Comparison of ENCODE assay signal across 8 mouse cellular contexts in genomic region chr4:105158169-105158555, GRCm38 (mm10). TPM values are rescaled to one million over a fixed set of nuclear protein-coding genes. Genes with fewer than 3 reads are reported as not detected.
A peak's percentile ranks its signal among the peaks of the same experiment; 100 is the strongest.
DNase-seq lines count a peak whose midpoint lies in the region; ATAC-seq and TF ChIP-seq lines count a peak whose summit lies in the region.

No protein-coding gene starts in this region.

- H3K4me3 ChIP-seq in gastrocnemius, adult 2 months: peak overlapping the region; percentile 99
- peak overlapping the region; percentile 75 for H3K4me3 ChIP-seq in hindbrain, embryonic 15.5 days

- H3K4me1 ChIP-seq in hindbrain, embryonic 15.5 days (replicated peaks): peaks cover 20% of the 10 kb centered on the region

- intact Hi-C loops in gastrocnemius, adult 2 months (cut with DNase I): loop anchor here (5.0 to 10.0 kb wide), 5 partner anchors 44 to 937 kb away; no protein-coding TSS in a partner anchor
- intact Hi-C loops in left cerebral cortex, postnatal 10 days (cut with DNase I): loop anchor here (5.0 to 10.0 kb wide), 5 partner anchors 44 to 989 kb away; no protein-coding TSS in a partner anchor

- H3K27ac ChIP-seq in gastrocnemius, adult 2 months: peak overlapping the region; percentile 95
- peak overlapping the region; percentile 84 for H3K27ac ChIP-seq in hindbrain, embryonic 15.5 days (replicated peaks)

- H3K9me3 ChIP-seq in hindbrain, embryonic 15.5 days: no peaks in the 10 kb centered on the region

- POLR2A ChIA-PET in Patski (lab: Charles Lee): interaction anchor here (0.6 to 1.2 kb wide), 6 partner anchors 32 to 625 kb away, joined by 3 to 4 read pairs (median 3); no protein-coding TSS in a partner anchor

- H3K9ac ChIP-seq in hindbrain, embryonic 15.5 days: peak overlapping the region; percentile 72

- CTCF ChIA-PET in Patski (lab: Charles Lee): interaction anchor here (0.8 to 1.4 kb wide), 6 partner anchors 23 to 938 kb away, joined by 3 read pairs; no protein-coding TSS in a partner anchor

- under 1% methylated on average over 26 of the region's 26 CpGs for WGBS in hindbrain, embryonic 15.5 days

- H3K4me2 ChIP-seq in hindbrain, embryonic 15.5 days: peak overlapping the region; percentile 86

- ATAC-seq in Patski: peak; percentile 8
- ATAC-seq in hindbrain, embryonic 15.5 days (ENCODE audit: low FRiP score, low read depth): peak; percentile 79
- ATAC-seq in megakaryocyte, adult 5-6 weeks (ENCODE audit: poor library complexity, severe bottlenecking): peak; percentile 40

- no peaks in the 10 kb centered on the region for H3K27me3 ChIP-seq in Patski
- H3K27me3 ChIP-seq in hindbrain, embryonic 15.5 days: 0 out of 2 replicates have a peak, but pooled peaks cover 2% of the 10 kb centered on the region

- DNase-seq in Patski (ENCODE audit: low read depth, low spot score): no peak
- DNase-seq in cerebellum, postnatal 14 days: peak; percentile 71 to 76
- DNase-seq in gastrocnemius, adult 2 months: peak; percentile 92
- peak; percentile 58 to 87 for DNase-seq in left cerebral cortex, postnatal 10 days (ENCODE audit: extremely low spot score in 1 of 2, low spot score in 2 of 2)
- peak; percentile 67 to 77 for DNase-seq in right cerebral cortex, adult 2 months (ENCODE audit: low spot score in 2 of 2)
- DNase-seq in urinary bladder, adult 18-20 months (ENCODE audit: low spot score in 2 of 2): peak; percentile 69 to 75

- no peak for TF ChIP-seq CTCF in Patski (IDR thresholded peaks at IDR 0.05)
- peak; percentile 40 for TF ChIP-seq CTCF in gastrocnemius, adult 2 months (IDR thresholded peaks at IDR 0.05)

- in situ Hi-C loops in Patski (cut with MboI; ENCODE audit: low pct_unique_long_range_greater_than_20kb): loop anchor here (5.0 to 10.0 kb wide), 5 partner anchors 157 to 937 kb away; no protein-coding TSS in a partner anchor

- H3K36me3 ChIP-seq in hindbrain, embryonic 15.5 days: no peaks in the 10 kb centered on the region

RNA-seq across cellular contexts. Expression of gene Plpp3, which starts 1.0 kb away (rescaled TPM):
- polyA plus RNA-seq in Patski (2021): 51.7 TPM
- total RNA-seq in gastrocnemius, adult 2 months (2021): 10 to 100 TPM; 45.8 to 69.1 TPM
- 92.4 and 95.1 TPM in 2 replicates for polyA plus RNA-seq in hindbrain, embryonic 15.5 days (2015; fragmentation: Nextera tagmentation; extraction: Ambion mirVana)
- 100 to 1,000 TPM; 110 to 114 TPM for total RNA-seq in left cerebral cortex, postnatal 10 days (2021)
- 0.29 and 0.48 TPM in 2 replicates for total RNA-seq in megakaryocyte, adult 5-6 weeks (2015)
- total RNA-seq in megakaryocyte, adult 5-6 weeks (2017): 0.29 and 0.37 TPM in 2 replicates

RNA-seq across cellular contexts. Expression of gene Prkaa2, which starts 48.5 kb away (rescaled TPM):
- 12.6 TPM for polyA plus RNA-seq in Patski (2021)
- 100 to 1,000 TPM; 135 to 136 TPM for total RNA-seq in gastrocnemius, adult 2 months (2021)
- 13.4 and 14.0 TPM in 2 replicates for polyA plus RNA-seq in hindbrain, embryonic 15.5 days (2015; fragmentation: Nextera tagmentation; extraction: Ambion mirVana)
- 10 to 100 TPM; 33.1 to 36.4 TPM for total RNA-seq in left cerebral cortex, postnatal 10 days (2021)
- total RNA-seq in megakaryocyte, adult 5-6 weeks (2015): not detected in 2 replicates
- total RNA-seq in megakaryocyte, adult 5-6 weeks (2017): 0.04 TPM in 1 of 2 replicates, not detected in the other

Comparison
In these comparisons a context has a peak if more than half of its experiments do, and no peak if none do; other contexts are left out.
1. ATAC-seq: peak in every context shown above with its lines; median percentile 79 in hindbrain, embryonic 15.5 days; 40 in megakaryocyte, adult 5-6 weeks; 8 in Patski.
2. RNA of gene Plpp3, which starts 1.0 kb away (total RNA-seq): 110 to 114 TPM in left cerebral cortex, postnatal 10 days and 45.8 to 69.1 TPM in gastrocnemius, adult 2 months; 0.29 to 0.48 TPM in megakaryocyte, adult 5-6 weeks; every median in the first group is over 10 times any median in the second.
3. RNA of gene Prkaa2, which starts 48.5 kb away (total RNA-seq): 135 to 136 TPM in gastrocnemius, adult 2 months and 33.1 to 36.4 TPM in left cerebral cortex, postnatal 10 days; 0.04 TPM in megakaryocyte, adult 5-6 weeks; every median in the first group is over 10 times any median in the second.